Mouse (Mus musculus) spleen, adult 2 months (tissue): Measurements from ENCODE around the gene Itga9. TPM values are rescaled to one million over a fixed set of nuclear protein-coding genes. Genes with fewer than 3 reads are reported as not detected.
A peak's percentile ranks its signal among the peaks of the same experiment; 100 is the strongest.

Experiments used
- DNase-seq, 2 experiments: peaks; one replicate each; pipeline versions ENCODE4 v3.0.0 to v3.0.0-alpha.2; 2012 to 2021; ENCODE audit warnings: low spot score in 2 of 2, low read depth in 1 of 2
- H3K27ac ChIP-seq: fragments of 200-500 bp; 2 replicates; pipeline ENCODE4 v1.5.1; 2012; ENCODE audit warnings: low read length, inconsistent platforms; ENCODE audit not compliant: insufficient read depth
- H3K27me3 ChIP-seq: fragments of 200-500 bp; 2 replicates; pipeline ENCODE4 v1.6.1; 2012; ENCODE audit warnings: mild to moderate bottlenecking, moderate library complexity, low read length, inconsistent platforms; ENCODE audit not compliant: control insufficient read depth, insufficient read depth
- H3K36me3 ChIP-seq: fragments of 200-500 bp; 2 replicates; pipeline ENCODE4 v1.6.1; 2012; ENCODE audit warnings: mild to moderate bottlenecking, low read length, inconsistent platforms; ENCODE audit not compliant: control insufficient read depth, insufficient read depth
- H3K4me1 ChIP-seq: fragments of 200-500 bp; 2 replicates; pipeline ENCODE4 v1.6.1; 2011; ENCODE audit warnings: inconsistent platforms; ENCODE audit not compliant: control insufficient read depth, insufficient read depth, insufficient read length
- H3K4me3 ChIP-seq: fragments of 200-500 bp; 2 replicates; pipeline ENCODE4 v1.5.1; 2011; ENCODE audit warnings: mild to moderate bottlenecking, inconsistent platforms; ENCODE audit not compliant: insufficient read depth, insufficient read length; ENCODE audit errors: extremely low read depth
- CTCF ChIP-seq: fragments of 200-500 bp; IDR thresholded peaks from 2 replicates; pipeline ENCODE4 v1.5.1; 2011; ENCODE audit warnings: mild to moderate bottlenecking, inconsistent platforms; ENCODE audit not compliant: insufficient read depth, insufficient read length, insufficient replicate concordance; ENCODE audit errors: extremely low read depth
- POLR2A ChIP-seq: fragments of 200-500 bp; IDR thresholded peaks from 2 replicates; pipeline ENCODE4 v1.6.1; 2011; ENCODE audit warnings: low read depth, low read length, inconsistent platforms
- WGBS: fragments of 180-500 bp; shearing (Covaris S2); methylation state at CpG from one replicate; pipeline ENCODE4 v1.1.7; 2018; 5-methylcytosine and 5-hydroxymethylcytosine counted together
- polyA plus RNA-seq: library from polyadenylated mRNA; depleted of rRNA; stranded (reverse); fragments of >200 nt; gene quantifications from 2 replicates; pipeline ENCODE4 v1.2.3, GENCODE M21; 2012

The Itga9 gene
- polyA plus RNA-seq, 1 experiment = 11.8 TPM

DNA sequence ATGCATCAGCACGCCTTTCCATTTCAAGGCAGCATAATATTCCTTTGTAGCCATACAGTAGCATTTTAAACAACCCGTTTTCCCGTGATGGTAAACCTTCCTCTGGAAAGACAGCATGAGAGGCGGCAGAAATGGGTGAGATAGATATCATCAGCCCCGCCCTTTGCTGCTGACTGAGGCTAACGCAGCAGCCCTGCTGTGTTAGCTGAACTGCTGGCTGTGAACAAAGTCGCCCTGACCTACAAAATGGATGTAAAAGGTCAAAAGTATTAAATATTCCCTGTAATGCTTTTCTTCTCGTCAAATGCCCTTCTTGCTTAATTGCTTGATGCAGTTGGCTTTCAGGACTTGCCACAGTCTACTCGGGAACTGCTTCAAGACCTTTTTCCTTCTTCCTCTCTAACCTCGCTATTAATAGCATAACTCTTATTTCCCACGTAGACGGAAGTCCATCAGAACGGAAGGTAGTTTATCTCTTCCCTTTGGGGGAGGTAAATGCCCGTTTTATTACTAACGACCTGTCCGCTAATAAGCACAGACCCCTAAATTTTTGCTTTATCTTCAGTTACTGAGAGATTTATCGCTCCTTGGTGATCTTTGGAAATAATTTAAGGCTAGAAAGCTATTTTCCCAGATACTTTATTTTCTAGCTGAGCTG, 39.3 kb downstream of the Itga9 start:
- 80% methylated on average over 17 of the region's 17 CpGs for WGBS
- no peak for DNase-seq
- Histone ChIP-seq H3K4me3 (no peak overlapping the region), H3K36me3 (no peaks in the 10 kb centered on the region), H3K27me3 (no peaks in the 10 kb centered on the region), H3K27ac (no peak overlapping the region), H3K4me1 (no peaks in the 10 kb centered on the region)
- TF ChIP-seq POLR2A = no peak
- no peak for TF ChIP-seq CTCF

DNA sequence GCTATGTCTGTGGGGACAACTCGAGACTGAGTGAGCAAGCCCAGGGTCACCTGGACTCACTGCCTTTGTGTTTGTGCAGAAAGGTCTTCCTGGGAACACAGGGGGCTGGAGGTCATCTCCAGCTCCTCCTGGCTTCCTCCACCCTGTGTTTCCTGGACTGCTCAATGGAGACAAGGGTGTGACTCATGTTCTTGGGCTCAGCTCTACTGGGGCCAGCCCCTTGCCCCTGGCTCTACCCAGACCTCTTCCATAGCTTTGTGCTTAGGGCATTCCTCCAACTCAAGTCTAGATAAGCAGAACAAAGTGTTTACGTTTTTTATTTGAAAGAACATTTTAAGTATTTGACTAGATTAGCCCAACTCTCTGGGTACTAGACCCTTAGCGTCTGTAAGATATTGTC, 41.0 kb downstream of the Itga9 start:
- Histone ChIP-seq H3K27ac (no peak overlapping the region), H3K4me1 (no peaks in the 10 kb centered on the region), H3K4me3 (no peak overlapping the region), H3K36me3 (no peaks in the 10 kb centered on the region), H3K27me3 (no peaks in the 10 kb centered on the region)
- TF ChIP-seq POLR2A (no peak), CTCF (no peak)
- 84% methylated on average over 3 of the region's 3 CpGs for WGBS
- no peak for DNase-seq

- no peak for DNase-seq
- Histone ChIP-seq H3K4me1 (peaks cover 13% of the 10 kb centered on the region; the same call in 1 of the 2 replicates), H3K27ac (no peak overlapping the region), H3K27me3 (no peaks in the 10 kb centered on the region), H3K36me3 (no peaks in the 10 kb centered on the region), H3K4me3 (no peak overlapping the region)
- 73% methylated on average over 4 of the region's 4 CpGs for WGBS
- TF ChIP-seq CTCF = no peak
- TF ChIP-seq POLR2A = no peak
Measured at GRCm38 (mm10) chr9:118650976-118651375, 44.5 kb downstream of the Itga9 start.

- WGBS = 88% methylated on average over 2 of the region's 2 CpGs
- H3K4me1 ChIP-seq = peaks cover 13% of the 10 kb centered on the region; the same call in 1 of the 2 replicates
- no peak for DNase-seq
- no peak overlapping the region for H3K4me3 ChIP-seq
- no peaks in the 10 kb centered on the region for H3K27me3 ChIP-seq
- H3K27ac ChIP-seq = no peak overlapping the region
- no peaks in the 10 kb centered on the region for H3K36me3 ChIP-seq
- no peak for TF ChIP-seq CTCF
- no peak for TF ChIP-seq POLR2A
Measured at GRCm38 (mm10) chr9:118651939-118652338, 45.4 kb downstream of the Itga9 start.

DNA sequence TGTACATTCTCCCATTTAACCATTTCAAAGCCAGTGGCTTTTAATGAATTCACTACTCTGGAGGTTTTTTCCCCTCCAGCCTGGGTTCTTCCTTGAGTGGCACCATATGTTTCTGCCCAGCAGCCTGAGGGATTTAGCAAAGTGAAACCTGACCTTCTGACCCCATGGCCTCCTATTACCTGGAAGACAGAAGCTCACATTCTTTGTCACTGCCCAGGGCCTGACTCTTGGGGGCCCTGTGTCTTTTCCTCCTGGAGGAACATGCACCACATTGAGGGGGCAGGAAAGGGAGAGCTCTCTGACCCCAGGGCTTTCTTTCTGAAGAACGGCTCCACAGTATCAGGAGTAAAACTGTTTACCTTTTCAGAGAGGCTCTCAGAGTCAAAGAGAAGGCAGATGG, 46.9 kb downstream of the Itga9 start:
- TF ChIP-seq POLR2A = no peak
- TF ChIP-seq CTCF = no peak
- 28% methylated on average over 1 of the region's 1 CpGs for WGBS
- H3K36me3 ChIP-seq = no peaks in the 10 kb centered on the region
- no peaks in the 10 kb centered on the region for H3K27me3 ChIP-seq
- no peak for DNase-seq
- H3K4me1 ChIP-seq = peaks cover 13% of the 10 kb centered on the region; the same call in 1 of the 2 replicates
- H3K4me3 ChIP-seq = no peak overlapping the region
- H3K27ac ChIP-seq = no peak overlapping the region

DNA sequence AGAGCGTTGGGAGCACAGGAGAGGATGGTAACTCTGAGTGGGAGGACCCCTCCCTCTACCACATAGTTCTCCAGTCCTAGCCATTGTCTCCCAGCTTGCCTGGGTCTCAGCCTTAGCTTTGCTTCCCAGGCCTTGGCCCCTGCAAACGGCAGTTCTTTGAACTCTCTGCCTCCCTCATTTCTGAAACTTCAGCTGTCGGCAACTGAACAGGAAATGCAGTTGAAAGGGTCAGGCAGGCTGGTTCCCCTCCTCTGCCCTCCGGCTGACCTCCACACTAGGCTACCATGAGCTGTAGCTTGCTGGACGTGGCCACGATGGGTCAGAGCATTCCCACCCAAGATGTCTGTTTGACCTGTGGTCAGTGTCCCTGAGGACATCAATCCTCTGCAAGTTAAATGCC, 48.5 kb downstream of the Itga9 start:
- H3K4me1 ChIP-seq = peaks cover 13% of the 10 kb centered on the region; the same call in 1 of the 2 replicates
- H3K27me3 ChIP-seq = no peaks in the 10 kb centered on the region
- H3K36me3 ChIP-seq = no peaks in the 10 kb centered on the region
- H3K27ac ChIP-seq = peak overlapping the region; percentile 33; the same call in 1 of the 2 replicates
- 15% methylated on average over 6 of the region's 6 CpGs for WGBS
- no peak overlapping the region for H3K4me3 ChIP-seq
- TF ChIP-seq CTCF = no peak
- TF ChIP-seq POLR2A = no peak
- DNase-seq = no peak

- no peak for DNase-seq
- no peak overlapping the region for H3K27ac ChIP-seq
- H3K36me3 ChIP-seq = no peaks in the 10 kb centered on the region
- no peak for TF ChIP-seq CTCF
- TF ChIP-seq POLR2A = no peak
- 90% methylated on average over 3 of the region's 3 CpGs for WGBS
- peaks cover 13% of the 10 kb centered on the region; the same call in 1 of the 2 replicates for H3K4me1 ChIP-seq
- H3K27me3 ChIP-seq = no peaks in the 10 kb centered on the region
- no peak overlapping the region for H3K4me3 ChIP-seq
Measured at GRCm38 (mm10) chr9:118655726-118656125, 49.2 kb downstream of the Itga9 start.
